Mouse (Mus musculus) kidney, adult 9 months (tissue): ENCODE data around the gene Kif16b.

Source experiments
- DNase-seq: peaks from one replicate; pipeline ENCODE4 v3.0.0; 2022

The Kif16b gene

DNA sequence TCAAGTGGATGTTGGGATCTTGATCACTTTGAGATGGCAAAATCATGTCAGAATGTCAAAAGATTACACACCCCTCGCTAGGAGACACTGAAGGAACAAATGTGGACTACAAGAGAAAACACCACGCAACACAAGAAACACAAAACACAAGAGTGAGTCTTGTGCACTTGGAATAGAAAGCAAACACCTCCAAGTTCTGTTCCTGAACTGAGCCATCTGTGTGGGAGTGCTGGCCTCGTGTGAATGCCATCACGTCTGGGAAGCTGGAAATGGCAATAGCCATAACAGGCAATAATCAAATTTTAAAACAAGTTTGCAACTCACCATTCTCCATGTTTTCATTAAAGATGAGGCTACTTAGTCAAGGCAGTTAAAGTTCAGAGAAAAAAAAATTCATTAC is 254.5 kb downstream of the Kif16b start:
- DNase-seq, result no peak

GRCm38 (mm10) chr2:142641766-142642165 is 259.6 kb downstream of the Kif16b start:
- DNase-seq, result no peak

DNA sequence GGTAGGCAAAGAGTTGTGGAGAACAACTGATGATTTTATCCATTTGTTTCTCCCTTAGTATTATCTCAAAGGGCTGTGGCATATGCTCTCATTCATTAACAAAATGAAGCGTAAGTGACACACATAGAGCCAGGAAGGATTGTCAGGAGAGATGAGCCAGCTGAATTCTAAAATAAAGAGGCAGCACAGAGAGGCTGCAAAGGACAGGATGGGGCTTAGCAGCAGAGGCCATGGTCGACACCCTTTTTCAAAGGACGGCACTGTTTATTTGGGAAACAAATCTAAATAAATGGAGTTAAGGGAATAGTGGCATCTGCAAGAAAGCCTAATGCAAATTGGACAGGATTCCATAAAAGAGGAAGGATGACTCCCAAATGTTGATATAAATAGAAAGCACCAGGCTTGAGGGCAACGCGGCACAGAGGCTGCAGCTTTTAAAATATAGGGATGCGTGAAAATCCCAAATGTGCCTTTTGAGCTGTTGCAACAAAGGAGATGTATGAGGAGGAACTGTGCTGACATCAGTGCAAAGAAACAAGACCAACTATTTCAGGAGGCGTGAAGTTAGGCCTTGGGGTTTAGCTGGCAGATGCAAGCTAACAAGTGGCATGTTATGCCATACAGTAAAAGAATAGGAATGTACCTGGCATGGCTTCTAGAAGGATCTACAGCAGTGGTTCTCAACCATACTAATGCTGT is 265.6 kb downstream of the Kif16b start:
- DNase-seq, result no peak

DNA sequence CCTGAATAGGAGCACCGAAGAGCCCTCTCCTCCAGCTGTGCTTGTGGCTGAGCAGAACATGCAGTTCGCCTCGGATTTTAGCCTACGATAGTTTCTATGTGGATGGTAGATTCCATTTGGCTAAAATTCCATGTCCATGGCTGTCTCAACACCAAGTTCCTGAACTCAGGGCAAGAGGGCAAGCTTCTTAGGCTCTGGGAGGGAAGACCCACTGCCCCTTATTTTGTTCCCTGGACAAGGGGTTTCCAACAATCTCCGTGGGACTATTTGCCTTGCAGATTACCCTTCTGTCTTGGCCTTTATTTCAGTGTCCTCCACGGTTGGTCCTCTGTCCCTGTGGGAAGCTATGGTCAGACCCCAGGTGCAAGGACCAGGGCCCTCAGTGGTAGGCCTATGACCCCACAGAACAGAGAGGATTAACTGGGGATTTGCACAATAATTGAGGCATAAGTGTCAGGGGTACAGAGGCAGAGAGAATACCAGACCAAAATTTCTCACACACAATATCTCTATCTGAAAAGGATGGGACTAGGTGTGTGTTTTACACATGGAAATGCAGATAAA is 267.3 kb downstream of the Kif16b start:
- DNase-seq, result no peak

- DNase-seq, result peak; percentile 36
Observed at GRCm38 (mm10) chr2:142629523-142630312, 271.6 kb downstream of the Kif16b start.

DNA sequence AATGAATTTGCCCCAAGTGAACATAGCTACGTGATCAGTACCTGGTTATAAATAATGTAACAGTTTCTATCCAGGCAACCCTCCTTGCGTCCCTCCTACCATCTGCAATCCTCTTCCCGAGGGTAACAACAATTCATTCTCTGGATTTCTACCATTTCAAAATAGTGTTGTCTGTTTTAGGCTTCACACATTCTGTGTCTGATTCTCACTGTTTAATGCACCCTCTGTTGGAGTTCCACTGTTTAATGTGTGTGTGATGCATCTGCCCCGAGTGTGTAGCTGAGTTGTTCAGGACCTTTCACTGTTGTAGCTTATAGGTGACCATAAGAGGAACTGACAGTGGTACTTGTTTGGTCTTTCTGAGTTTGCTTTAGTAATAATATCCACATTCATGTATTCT is 275.6 kb downstream of the Kif16b start:
- no peak for DNase-seq

GRCm38 (mm10) chr2:142625101-142625500 is 276.2 kb downstream of the Kif16b start:
- DNase-seq, result no peak

GRCm38 (mm10) chr2:142624254-142624653 is 277.1 kb downstream of the Kif16b start:
- no peak for DNase-seq

DNA sequence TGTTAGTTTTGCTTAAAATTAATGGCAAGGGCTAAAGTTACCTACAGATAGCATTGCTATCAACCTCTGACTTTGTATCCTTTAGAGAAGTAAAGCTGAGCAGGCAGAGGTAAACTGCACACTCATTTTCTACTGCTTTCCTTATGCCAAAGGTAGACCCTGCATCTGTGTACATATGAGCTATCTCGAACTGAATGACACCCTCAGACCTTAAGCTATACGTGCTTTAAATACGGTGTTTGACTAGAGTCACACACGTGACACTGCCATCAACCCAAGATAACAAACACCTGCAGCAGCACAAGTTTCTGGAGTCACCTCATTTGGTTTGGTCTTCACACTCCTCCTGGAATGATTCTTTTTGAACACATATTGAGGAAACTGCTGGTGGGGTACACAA is 280.2 kb downstream of the Kif16b start:
- no peak for DNase-seq

DNA sequence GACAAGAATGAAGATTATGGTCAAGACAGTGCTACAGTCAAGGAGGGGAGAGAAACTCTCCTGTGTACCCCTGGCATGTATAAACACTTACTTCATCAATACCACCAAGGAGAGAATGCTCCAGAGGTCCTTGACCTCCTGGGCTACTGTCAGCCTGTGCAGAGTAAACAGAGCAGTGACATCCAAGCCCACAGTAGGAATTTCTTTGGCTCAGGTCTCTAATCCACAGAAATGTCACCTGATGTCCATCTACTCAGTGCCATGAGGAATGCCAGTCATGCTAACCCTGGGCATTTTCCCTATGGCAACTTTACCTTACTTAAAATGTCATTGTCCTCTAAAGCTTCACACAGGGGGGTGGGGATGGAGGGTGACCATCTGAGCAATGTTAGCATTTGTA is 281.4 kb downstream of the Kif16b start:
- no peak for DNase-seq

GRCm38 (mm10) chr2:142614535-142614934 is 286.8 kb downstream of the Kif16b start:
- no peak for DNase-seq

DNA sequence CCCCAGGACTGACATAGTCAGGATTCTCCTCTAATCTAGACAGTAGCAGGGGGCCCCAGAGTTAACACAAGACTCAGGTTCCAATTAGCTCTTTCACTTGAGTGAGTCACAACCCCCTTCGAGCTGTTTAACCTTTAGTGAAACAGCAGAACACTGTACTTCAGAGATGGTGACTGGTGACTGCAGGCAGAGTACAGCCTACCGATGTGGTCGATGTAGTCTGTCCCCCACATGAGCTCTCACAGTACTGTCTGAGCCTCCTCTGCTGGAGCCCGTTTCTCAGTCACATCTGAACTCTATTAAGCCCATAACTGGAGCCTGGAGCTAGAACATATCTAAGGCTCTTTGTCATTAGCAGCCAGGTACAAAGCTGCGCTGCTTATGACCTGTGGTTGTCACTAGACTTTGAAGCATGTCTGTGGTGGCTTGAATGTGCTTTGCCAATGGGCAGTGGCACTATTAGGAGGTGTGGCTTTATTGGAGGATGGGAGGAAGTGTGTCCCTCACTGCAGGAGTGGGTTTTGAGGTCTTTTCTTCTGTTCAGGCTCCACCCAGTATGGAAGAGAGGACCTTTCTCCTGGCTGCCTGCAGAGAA is 288.9 kb downstream of the Kif16b start:
- no peak for DNase-seq

GRCm38 (mm10) chr2:142611113-142611512 is 290.2 kb downstream of the Kif16b start:
- peak; percentile 24 for DNase-seq

GRCm38 (mm10) chr2:142610206-142610605 is 291.1 kb downstream of the Kif16b start:
- no peak for DNase-seq

DNA sequence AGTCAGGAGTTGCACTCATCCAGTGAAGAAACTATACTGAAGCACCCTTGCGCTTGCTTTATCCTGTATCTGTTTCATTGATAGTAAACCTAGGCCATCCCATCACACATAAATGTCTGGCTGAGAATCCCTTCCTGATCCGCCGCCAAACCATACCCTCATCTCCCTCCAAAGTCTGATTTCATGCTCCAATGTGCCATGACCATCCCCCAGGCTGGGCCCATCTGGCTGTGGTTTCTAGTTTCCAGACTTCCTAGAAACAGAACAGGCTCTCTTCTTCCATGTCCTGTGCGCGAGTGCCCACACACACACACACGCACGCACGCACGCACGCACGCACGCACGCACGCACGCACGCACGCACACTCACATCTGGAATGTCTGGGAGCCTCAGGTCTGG is 292.6 kb downstream of the Kif16b start:
- no peak for DNase-seq

DNA sequence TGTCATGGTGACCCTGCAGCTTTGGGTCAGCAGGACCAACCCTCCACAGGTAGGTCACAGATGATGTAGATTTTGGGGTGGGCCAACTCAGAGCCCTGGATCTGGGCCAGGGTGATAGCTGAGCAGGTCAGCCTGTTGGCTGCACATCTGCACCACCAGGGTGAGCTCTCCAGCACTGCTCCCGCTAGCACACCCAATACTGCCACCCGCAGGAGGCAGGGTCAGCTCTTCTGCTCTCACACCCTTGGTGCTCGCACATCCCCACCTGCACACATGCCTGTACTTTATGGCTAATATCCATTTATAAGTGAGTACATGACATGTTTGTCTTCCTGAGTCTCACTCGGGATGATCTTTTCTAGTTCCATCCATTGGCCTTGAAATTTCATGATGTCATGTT is 296.6 kb downstream of the Kif16b start:
- no peak for DNase-seq

GRCm38 (mm10) chr2:142603210-142603609 is 298.1 kb downstream of the Kif16b start:
- DNase-seq, result no peak

- no peak for DNase-seq
Observed at GRCm38 (mm10) chr2:142599235-142599634, 302.1 kb downstream of the Kif16b start.

GRCm38 (mm10) chr2:142596176-142597170 is 304.9 kb downstream of the Kif16b start:
- DNase-seq, result no peak

GRCm38 (mm10) chr2:142590938-142591337 is 310.4 kb downstream of the Kif16b start:
- no peak for DNase-seq

DNA sequence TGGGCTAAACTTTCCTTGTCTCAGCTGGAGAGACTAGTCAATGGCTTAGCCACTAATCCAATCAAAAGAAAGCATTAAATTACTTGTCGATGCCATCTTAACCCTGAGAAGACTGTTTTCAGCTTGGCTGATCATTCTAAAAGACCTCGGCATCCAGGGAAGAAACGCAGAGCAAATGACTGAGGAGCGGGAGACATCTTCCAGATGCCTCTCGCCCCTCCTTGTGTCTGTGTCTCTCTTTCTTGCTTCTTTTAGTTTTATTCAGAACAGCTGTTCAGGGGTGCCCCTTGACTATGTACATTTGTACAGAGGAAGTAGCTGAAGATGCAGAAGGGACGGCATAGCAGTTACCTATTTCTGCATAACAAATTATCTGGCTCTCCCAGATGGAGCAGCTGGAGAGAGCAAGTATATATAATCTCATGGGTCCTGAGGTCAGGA is 311.0 kb downstream of the Kif16b start:
- DNase-seq, result no peak
